Mouse (Mus musculus): Measurements from ENCODE around the gene Sez6l.

DNA sequence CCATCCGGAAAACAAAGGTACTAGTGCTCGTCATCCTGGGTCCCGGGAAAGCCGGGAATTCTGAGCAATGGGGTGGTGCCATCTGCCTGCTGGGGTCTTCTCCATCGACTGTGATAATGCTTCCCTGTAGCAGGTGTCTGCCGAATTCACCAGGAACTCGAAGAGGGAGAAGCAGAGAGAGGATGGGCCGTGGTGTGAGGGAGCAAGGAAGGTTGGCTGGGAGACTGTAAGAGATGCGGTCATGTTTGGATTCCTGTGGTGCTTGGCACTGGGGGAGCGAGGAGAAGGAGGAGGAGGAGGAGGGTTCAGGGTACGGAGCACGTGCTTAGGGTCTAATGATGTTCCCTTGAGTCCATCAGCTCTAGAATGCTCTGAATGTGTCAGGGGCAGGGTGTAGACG, 94.4 kb downstream of the Sez6l start:
- TF ChIP-seq GATA1 (IDR thresholded peaks at IDR 0.05; ENCODE audit: low read length) (no peak), TAL1 (IDR thresholded peaks at IDR 0.05; ENCODE audit: low read length) (no peak)
